Mouse (Mus musculus) heart, embryonic 12.5 days (tissue): ENCODE results near the gene E2f2. TPM values are rescaled to one million over a fixed set of nuclear protein-coding genes. Genes with fewer than 3 reads are reported as not detected.

Source experiments
- ATAC-seq: fragments of 200-750 bp; cut with Nextera tagmentation; 2 replicates; pipeline ENCODE4 v1.8.0; 2017; ENCODE audit warnings: moderate TSS enrichment, moderate library complexity; ENCODE audit not compliant: insufficient number of reproducible peaks, low FRiP score
- H3K27ac ChIP-seq: fragments of 300-500 bp; sonication (generic); 2 replicates; pipeline ENCODE4 v1.5.1; 2016; ENCODE audit warnings: mild to moderate bottlenecking, moderate library complexity; ENCODE audit not compliant: poor library complexity, severe bottlenecking
- H3K27me3 ChIP-seq: fragments of 300-500 bp; sonication (generic); replicated peaks from 2 replicates; pipeline ENCODE4 v1.6.1; 2016; ENCODE audit warnings: mild to moderate bottlenecking, moderate library complexity
- H3K36me3 ChIP-seq: fragments of 300-500 bp; sonication (generic); 2 replicates; pipeline ENCODE4 v1.6.1; 2016; ENCODE audit warnings: mild to moderate bottlenecking, moderate library complexity
- H3K4me1 ChIP-seq: fragments of 300-500 bp; sonication (generic); replicated peaks from 2 replicates; pipeline ENCODE4 v1.6.1; 2016; ENCODE audit warnings: mild to moderate bottlenecking
- H3K4me2 ChIP-seq: fragments of 300-500 bp; sonication (generic); 2 replicates; pipeline ENCODE4 v1.6.1; 2016; ENCODE audit warnings: mild to moderate bottlenecking, moderate library complexity
- H3K4me3 ChIP-seq: fragments of 300-500 bp; sonication (generic); 2 replicates; pipeline ENCODE4 v1.5.1; 2016; ENCODE audit warnings: mild to moderate bottlenecking
- H3K9ac ChIP-seq: fragments of 300-500 bp; sonication (generic); 2 replicates; pipeline ENCODE4 v1.6.1; 2016; ENCODE audit warnings: mild to moderate bottlenecking, moderate library complexity
- H3K9me3 ChIP-seq: fragments of 300-500 bp; sonication (generic); replicated peaks from 2 replicates; pipeline ENCODE4 v1.6.1; 2016; ENCODE audit warnings: mild to moderate bottlenecking, moderate library complexity
- WGBS: fragments of 180-500 bp; shearing (Covaris S2); methylation state at CpG from one replicate; pipeline ENCODE4 v1.1.7; 2016; 5-methylcytosine and 5-hydroxymethylcytosine counted together
- polyA plus RNA-seq: library from polyadenylated mRNA; unstranded; fragments of >200 nt; fragmentation: Nextera tagmentation; extraction: Ambion mirVana; gene quantifications from 2 replicates; pipeline ENCODE4 v1.2.1, GENCODE M21; 2016

Gene E2f2
- polyA plus RNA-seq, 1 experiment from 2014 or later, result 8.1 TPM

DNA sequence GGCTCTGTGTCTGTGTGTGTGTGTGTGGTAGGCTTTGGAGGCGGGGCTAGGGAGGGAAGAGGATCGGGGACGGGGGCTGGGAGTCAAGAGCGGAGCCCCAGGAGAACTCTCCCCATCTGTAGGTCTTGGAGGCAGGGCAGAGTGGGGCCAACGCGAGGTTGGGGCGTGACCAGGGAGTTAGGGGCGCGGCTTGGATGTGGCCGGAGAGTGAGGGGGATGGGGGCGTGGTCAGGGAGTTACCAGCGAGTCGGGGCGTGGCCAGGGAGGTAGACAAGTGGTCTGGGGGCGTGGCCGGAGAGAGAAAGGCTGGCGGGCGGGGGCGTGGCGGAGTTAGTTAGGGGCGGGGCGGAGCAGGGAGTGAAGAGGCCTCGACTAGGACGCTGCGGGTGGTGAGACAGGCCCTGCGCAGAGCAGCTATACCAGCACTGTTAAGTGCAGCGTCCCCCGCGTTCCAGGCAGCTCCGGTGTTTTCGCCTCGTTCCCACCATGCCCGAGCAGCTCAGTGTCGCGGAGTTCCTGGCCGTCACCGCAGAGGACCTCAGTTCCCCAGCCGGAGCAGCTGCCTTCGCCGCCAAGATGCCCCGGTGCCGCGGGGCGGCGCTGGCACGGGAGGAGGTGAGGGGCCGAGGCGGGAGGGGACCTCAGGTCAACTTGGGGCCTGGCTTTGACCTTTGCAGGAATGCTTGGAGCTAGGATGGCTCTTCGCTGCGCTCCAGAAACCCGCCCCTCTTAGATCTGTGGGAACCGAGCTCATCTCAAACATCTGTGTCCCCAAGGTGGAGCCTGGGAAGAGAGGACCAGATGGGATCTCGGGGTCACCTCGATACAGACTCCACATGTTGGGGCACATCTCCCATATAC is 34.1 kb downstream of the E2f2 start, which contains the start of gene Asap3:
Gene Asap3 (plus strand): TSS at position 333 of the 861 bp plus-strand sequence.
- ATAC-seq, result peak; percentile 94
- peak within 1 kb of the TSS; percentile 67 for H3K4me3 ChIP-seq
- peak within 1 kb of the TSS; percentile 97 for H3K4me2 ChIP-seq
- H3K4me1 ChIP-seq, result peaks cover 19% of the 10 kb centered on the region
- H3K9ac ChIP-seq, result peak within 1 kb of the TSS; percentile 79
- 0 out of 2 replicates have a peak within 1 kb of the TSS, but pooled peaks have one; percentile 8 for H3K27ac ChIP-seq
- no peaks in the 10 kb centered on the region for H3K36me3 ChIP-seq
- H3K9me3 ChIP-seq, result no peaks in the 10 kb centered on the region
- H3K27me3 ChIP-seq, result peaks cover 24% of the 10 kb centered on the region; the same call in 1 of the 2 replicates
- WGBS, result 1% methylated on average over 51 of the region's 54 CpGs

DNA sequence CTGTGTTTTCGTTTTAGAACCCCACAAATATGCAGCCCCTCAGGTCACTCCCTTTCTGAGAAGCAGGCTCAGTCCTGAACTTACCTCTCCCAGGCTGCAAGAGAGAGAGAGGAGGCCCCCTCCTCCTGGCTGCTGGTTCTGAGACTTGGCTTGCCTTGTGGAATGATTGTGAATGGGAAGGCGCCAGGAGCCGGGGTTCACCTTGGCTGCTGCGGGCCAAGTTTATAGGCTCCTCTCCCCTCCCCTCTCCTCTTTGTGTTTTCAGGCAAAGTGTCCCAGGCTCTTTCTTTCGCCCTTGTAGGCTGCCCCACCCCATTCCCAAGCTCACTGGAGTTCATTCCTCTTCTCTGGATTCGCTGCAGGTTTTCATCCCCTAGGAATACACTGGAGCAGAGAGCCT is 34.7 kb downstream of the E2f2 start:
- 11% methylated on average over 6 of the region's 6 CpGs for WGBS
- Histone ChIP-seq H3K27ac (no peak overlapping the region), H3K4me2 (peak overlapping the region; percentile 97), H3K27me3 (peaks cover 20% of the 10 kb centered on the region; the same call in 1 of the 2 replicates), H3K9me3 (no peaks in the 10 kb centered on the region), H3K36me3 (no peaks in the 10 kb centered on the region), H3K4me3 (peak overlapping the region; percentile 67), H3K4me1 (peaks cover 19% of the 10 kb centered on the region), H3K9ac (peak overlapping the region; percentile 79)
- ATAC-seq, result no peak

DNA sequence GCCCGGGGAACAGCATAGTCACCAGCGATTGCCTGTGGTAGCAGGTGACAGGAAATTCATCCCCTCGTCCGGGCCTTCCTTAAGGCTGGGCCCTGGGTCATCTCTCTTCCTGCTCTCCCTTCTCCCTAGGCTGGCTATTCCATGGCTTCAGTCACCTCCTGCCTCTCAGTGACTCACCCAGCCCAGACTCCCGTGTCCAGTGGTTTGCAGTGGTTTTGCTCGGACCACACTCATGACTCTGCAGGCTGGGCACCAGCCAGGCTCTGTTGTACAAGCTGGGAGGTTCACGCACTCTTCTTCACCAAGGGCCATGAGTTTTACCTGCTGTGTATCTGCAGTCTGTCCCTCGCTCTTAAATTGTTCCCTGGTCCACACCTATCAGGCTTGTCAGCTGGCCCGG is 38.7 kb downstream of the E2f2 start:
- Histone ChIP-seq H3K4me2 (no peak overlapping the region), H3K36me3 (no peaks in the 10 kb centered on the region), H3K4me1 (peaks cover 26% of the 10 kb centered on the region), H3K9me3 (no peaks in the 10 kb centered on the region), H3K4me3 (no peak overlapping the region), H3K9ac (no peak overlapping the region), H3K27me3 (0 out of 2 replicates have a peak, but pooled peaks cover 8% of the 10 kb centered on the region), H3K27ac (no peak overlapping the region)
- no peak for ATAC-seq
- WGBS, result 70% methylated on average over 9 of the region's 9 CpGs

DNA sequence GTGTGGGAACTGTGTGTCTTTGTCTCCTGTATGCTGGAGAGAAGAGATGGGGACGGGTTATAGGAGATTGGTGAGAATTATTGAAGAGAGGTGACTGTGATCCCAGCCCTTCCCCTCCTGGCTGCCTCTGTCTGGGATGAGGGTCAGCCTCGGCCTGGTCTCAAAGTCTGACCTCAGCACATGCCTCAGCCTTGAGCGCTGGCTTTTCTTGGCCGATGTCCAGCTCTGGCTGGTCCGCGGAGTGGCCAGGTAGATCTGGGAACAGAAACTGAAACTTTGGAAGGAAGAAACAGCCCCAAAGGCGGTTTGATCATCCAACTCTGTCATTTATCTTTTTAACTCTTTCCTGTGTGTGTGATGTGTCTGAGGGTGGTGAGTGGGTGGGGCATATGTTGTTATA is 41.4 kb downstream of the E2f2 start:
- H3K9ac ChIP-seq, result no peak overlapping the region
- 55% methylated on average over 7 of the region's 7 CpGs for WGBS
- H3K4me1 ChIP-seq, result peaks cover 24% of the 10 kb centered on the region
- no peak for ATAC-seq
- H3K27ac ChIP-seq, result no peak overlapping the region
- H3K9me3 ChIP-seq, result no peaks in the 10 kb centered on the region
- no peak overlapping the region for H3K4me3 ChIP-seq
- no peaks in the 10 kb centered on the region for H3K36me3 ChIP-seq
- H3K4me2 ChIP-seq, result no peak overlapping the region
- H3K27me3 ChIP-seq, result peaks cover under 1% of the 10 kb centered on the region; the same call in 1 of the 2 replicates

DNA sequence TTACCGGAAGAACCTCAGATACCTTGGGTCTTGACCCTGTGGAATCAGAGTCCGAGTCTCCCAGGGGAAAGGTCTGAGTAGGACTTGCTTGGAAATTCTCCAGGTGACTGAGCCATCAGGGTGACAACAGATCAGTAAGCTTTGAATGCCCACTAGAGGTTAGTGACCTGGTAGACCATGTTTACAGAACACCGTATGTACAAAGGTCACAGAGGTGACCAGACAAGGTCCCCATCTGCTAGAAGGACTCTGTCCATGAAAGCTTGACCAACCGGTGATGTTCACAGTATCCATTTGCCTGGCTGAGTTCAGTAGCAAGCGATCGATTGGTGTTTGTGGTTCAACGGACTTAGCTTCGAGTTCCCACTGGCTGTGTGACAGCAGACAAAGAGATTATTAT is 42.6 kb downstream of the E2f2 start:
- Histone ChIP-seq H3K27ac (no peak overlapping the region), H3K4me2 (no peak overlapping the region), H3K4me1 (peaks cover 30% of the 10 kb centered on the region), H3K9ac (no peak overlapping the region), H3K9me3 (no peaks in the 10 kb centered on the region), H3K4me3 (no peak overlapping the region), H3K36me3 (no peaks in the 10 kb centered on the region), H3K27me3 (peaks cover 7% of the 10 kb centered on the region)
- 87% methylated on average over 8 of the region's 8 CpGs for WGBS
- ATAC-seq, result no peak

DNA sequence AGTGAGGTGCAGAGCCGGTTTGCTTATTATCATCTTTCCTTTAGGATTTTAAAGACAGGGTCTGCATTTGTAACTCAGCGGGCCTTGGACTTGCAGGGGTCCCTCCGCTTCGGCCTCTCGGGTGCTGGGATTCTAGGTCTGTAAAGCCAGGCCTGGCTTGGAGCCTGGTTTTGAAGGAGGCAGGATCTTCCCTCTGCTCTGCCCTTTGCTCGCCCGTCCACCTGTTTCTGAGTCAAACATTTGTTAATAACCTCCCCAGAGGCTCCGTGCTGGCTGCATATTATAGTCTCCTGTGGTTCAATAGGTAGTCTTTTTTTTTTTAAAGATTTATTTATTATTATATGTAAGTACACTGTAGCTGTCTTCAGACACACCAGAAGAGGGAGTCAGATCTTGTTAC is 43.4 kb downstream of the E2f2 start:
- no peak overlapping the region for H3K27ac ChIP-seq
- H3K9me3 ChIP-seq, result no peaks in the 10 kb centered on the region
- peaks cover 36% of the 10 kb centered on the region for H3K4me1 ChIP-seq
- H3K27me3 ChIP-seq, result peaks cover 11% of the 10 kb centered on the region
- H3K36me3 ChIP-seq, result no peaks in the 10 kb centered on the region
- WGBS, result 88% methylated on average over 8 of the region's 8 CpGs
- H3K4me2 ChIP-seq, result no peak overlapping the region
- no peak overlapping the region for H3K4me3 ChIP-seq
- ATAC-seq, result no peak
- no peak overlapping the region for H3K9ac ChIP-seq

DNA sequence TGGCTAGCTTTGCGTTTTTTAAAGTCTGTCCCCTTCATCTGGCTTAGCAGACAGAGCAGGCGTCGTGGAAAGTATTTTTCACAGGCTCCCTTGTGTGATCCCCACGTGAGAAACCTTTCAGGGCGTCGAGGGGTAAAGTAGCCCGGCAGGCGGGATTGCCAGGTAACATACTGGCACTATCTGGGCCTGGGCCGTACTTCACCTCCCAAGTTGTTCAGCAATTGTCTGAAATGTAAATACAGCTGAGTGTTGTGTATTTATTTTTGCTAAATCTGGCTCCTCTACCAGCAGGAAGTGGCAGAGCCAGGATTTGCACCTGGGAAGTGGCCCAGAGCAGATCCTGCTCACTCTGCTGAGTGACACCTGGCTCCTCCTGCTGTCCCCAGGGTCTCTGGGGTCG is 44.9 kb downstream of the E2f2 start:
- no peak overlapping the region for H3K9ac ChIP-seq
- no peak overlapping the region for H3K4me3 ChIP-seq
- no peaks in the 10 kb centered on the region for H3K36me3 ChIP-seq
- peaks cover 18% of the 10 kb centered on the region for H3K27me3 ChIP-seq
- H3K27ac ChIP-seq, result no peak overlapping the region
- no peak overlapping the region for H3K4me2 ChIP-seq
- 62% methylated on average over 10 of the region's 10 CpGs for WGBS
- H3K4me1 ChIP-seq, result peaks cover 36% of the 10 kb centered on the region
- no peak for ATAC-seq
- H3K9me3 ChIP-seq, result no peaks in the 10 kb centered on the region

DNA sequence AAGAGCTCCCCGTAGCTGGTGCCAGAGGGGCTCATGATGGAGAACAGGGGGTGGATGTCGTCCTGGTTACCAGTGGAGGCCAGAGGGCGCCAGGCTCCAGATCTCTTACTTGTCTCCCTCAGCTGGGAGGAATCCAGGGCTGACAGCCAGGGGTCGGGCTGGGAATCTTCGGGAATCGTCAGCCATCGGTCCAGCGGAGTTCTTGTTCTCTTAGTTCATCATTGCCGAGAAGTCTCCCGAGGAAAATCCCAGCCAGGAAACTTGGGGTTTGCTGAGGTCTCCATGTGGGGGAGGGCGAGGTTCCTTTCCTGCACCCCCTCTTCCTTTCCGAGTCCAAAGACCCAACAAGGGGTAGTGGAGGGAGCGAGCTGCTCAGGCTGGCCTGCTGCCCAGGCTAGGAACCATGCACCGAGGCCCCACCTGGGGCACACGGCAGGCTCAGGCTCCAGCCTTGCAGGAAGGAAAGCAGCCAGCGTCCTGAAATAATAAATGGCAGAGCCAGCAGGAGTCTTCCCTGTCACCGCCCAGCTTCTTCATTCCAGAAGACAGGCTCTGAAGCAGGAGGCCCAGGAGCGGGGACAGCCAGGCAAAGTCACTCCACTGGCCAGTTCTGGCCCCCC is 46.5 kb downstream of the E2f2 start:
- H3K4me2 ChIP-seq, result peak overlapping the region; percentile 61
- WGBS, result 8% methylated on average over 18 of the region's 18 CpGs
- H3K27ac ChIP-seq, result peak overlapping the region; percentile 47; the same call in 1 of the 2 replicates
- H3K9me3 ChIP-seq, result no peaks in the 10 kb centered on the region
- peak; percentile 38; the same call in 1 of the 2 replicates for ATAC-seq
- H3K4me1 ChIP-seq, result peaks cover 28% of the 10 kb centered on the region
- no peaks in the 10 kb centered on the region for H3K36me3 ChIP-seq
- peak overlapping the region; percentile 18; the same call in 1 of the 2 replicates for H3K4me3 ChIP-seq
- peak overlapping the region; percentile 38; the same call in 1 of the 2 replicates for H3K9ac ChIP-seq
- H3K27me3 ChIP-seq, result peaks cover 18% of the 10 kb centered on the region

DNA sequence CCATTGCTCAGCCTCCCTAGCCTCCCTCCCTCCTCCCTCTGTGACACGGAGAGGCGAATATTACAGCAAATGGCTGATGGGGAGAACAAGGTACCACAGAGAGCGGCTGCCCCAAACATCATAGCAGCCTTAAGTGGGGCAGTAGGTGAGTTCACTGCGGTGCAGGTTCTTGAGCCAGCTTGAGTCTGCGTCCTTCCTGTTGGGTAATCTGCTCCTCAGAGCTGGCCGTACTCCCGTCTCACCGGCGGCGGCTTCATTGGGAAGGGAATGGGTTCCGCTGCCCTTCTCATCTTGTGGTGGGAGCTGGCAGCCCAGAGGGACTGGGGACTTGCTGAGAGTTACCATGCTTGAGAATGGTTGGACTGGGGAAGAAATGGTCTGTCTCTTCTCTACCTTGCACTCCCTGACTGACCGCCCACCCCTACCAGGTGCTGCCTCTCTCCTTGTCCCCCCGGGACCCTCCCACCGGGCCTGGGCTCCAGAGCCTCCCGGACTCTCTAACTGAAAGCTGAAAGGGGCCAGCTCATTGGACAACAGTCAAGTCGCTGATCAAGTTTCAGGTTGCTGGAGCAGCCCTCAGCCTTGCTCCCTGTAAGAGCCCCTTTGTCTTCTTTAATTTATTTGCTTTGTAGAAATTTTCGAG is 48.1 kb downstream of the E2f2 start:
- H3K27ac ChIP-seq, result no peak overlapping the region
- ATAC-seq, result no peak

DNA sequence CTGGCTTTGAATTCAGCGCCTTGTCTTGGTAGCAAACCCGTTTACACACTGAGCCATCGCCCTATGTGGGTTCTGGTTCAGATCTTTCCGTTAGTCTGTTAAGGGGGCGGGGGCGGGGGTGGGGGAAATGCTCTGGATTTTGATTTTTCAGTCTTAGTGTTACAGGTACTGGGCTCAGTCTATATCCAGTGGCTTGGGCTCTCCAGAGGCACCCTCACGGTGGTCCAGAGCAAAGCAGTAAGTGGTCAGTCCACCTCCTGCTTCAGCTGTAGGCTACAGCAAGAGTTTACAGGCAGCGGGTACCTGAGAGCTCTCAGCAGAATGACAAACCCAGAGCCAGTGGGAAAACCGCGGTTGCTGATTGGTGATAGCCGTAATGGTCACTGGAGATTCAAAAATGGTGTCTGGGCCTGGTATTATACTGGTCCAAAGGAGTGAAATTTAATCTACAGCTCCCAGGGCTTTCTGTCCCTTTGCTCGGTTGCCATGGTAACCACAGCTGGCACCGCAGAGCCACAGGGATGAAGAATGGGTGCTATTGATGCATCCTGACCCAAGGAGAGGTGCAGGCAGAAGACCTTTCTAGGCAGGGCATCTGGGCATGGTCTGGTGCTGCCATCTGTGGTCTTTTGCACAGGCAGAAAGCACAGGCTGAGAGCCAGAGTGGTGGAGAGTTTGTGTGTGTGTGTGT is 51.5 kb downstream of the E2f2 start:
- Histone ChIP-seq H3K36me3 (no peaks in the 10 kb centered on the region), H3K27me3 (peaks cover 18% of the 10 kb centered on the region), H3K9me3 (no peaks in the 10 kb centered on the region), H3K4me2 (no peak overlapping the region), H3K27ac (no peak overlapping the region), H3K4me1 (peaks cover 27% of the 10 kb centered on the region), H3K4me3 (no peak overlapping the region), H3K9ac (no peak overlapping the region)
- no peak for ATAC-seq
- WGBS, result 67% methylated on average over 13 of the region's 13 CpGs

More for the DNA sequence above, 48.1 kb downstream of the E2f2 start:
- Histone ChIP-seq H3K4me2 (peak overlapping the region; percentile 57), H3K9ac (no peak overlapping the region), H3K36me3 (no peaks in the 10 kb centered on the region), H3K27me3 (peaks cover 18% of the 10 kb centered on the region), H3K4me1 (peaks cover 29% of the 10 kb centered on the region), H3K4me3 (peak overlapping the region; percentile 20), H3K9me3 (no peaks in the 10 kb centered on the region)
- WGBS, result 7% methylated on average over 17 of the region's 17 CpGs
